Mouse (Mus musculus) c-Kit-positive CD71-negative TER-119-negative erythroid progenitor cells, embryonic 14.5 days (primary cell): ENCODE measurements around the gene Hrh2.

Source experiments
- DNase-seq: peaks from one replicate; pipeline ENCODE4 v3.0.0-alpha.2; 2013; ENCODE audit warnings: low read depth

The Hrh2 gene

DNA sequence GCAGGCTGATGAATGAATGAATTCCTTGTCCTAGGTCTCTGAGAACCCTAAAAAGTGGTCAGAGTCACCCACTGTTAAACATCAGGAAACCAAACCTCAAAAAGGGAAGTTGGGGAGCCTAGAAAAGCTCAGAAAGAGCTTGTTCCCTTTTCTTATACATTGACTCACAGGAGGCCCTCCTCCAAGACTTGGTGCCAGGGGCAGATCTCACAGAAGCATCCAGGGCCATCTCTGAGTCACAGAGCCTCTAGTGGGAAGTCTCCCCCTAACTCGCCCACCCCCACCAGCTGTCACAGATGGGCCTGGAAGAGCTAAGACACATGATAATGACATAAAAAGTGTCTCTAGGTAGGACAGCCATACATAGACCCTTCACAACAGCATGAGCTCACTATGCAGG is 26.4 kb downstream of the Hrh2 start:
- peak; percentile 66 for DNase-seq

- DNase-seq = no peak
These were observed 29.8 kb downstream of the Hrh2 start for GRCm38 (mm10) chr13:54221631-54222179.

GRCm38 (mm10) chr13:54222921-54223769 is 31.2 kb downstream of the Hrh2 start:
- no peak for DNase-seq

DNA sequence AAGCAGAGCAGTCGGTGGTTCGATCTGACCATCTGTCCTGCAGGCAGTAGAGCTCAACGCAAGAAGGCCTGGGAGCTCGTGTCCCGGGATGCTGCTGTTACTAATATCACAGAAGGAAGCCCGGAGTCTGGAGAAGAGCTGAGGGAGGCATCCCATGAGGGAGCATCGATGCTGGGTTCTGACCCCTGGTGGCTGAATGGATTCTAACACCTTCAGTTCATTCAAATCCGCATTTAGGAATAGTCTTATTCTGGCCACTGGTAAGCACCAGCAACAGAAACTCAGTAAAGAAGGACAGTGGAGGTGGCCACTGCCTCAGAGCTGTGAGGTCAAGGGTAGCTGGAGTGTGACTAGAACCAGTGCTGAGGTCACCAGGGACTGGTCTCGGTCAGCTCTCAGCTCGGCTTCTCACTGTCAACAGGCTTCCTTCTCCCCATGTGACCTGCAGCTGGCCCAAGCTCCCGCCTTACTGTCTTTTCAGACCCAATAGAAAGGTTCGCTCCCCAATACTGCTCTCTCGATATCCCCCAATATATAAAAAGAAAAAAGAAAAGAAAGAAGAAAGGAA is 36.1 kb downstream of the Hrh2 start:
- no peak for DNase-seq

DNA sequence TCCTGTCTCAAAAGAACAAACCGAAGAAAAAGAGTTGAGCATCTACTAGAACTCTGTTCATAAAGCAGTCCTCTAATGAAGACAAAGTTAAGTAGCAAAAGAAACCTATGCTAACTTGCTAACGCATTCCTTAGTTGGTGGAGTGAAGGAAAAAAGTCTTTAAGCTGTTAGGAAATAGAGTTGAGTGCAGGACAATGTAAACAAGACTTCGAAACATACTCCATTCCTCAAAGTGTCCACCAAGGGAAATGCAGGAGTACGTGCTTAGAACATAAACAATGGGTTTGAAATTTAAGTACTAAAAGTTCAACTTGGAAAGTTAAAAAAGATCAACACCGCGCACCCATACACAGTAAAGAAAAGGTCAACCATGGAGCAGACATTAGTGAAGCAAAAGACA is 38.2 kb downstream of the Hrh2 start:
- DNase-seq = no peak

DNA sequence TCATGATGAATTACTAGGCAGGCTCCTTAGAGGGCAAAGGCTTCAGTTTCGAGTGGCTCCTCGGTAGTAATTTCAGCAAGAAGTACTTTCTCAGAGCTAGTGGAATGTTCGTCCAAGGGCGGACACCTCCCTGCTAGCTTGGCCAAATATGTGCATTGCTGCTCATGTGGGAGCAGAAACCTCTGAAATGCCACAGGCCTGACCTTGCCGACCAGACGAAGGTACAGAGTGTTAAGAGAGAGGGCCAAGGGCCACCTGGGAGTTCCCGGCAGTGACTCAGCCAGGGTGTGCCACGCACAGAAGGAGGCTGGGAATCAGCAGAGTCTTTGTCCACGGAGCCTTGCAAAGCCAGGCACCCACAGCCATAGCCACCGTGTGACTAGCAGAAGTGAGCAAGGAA is 39.9 kb downstream of the Hrh2 start:
- DNase-seq = no peak

DNA sequence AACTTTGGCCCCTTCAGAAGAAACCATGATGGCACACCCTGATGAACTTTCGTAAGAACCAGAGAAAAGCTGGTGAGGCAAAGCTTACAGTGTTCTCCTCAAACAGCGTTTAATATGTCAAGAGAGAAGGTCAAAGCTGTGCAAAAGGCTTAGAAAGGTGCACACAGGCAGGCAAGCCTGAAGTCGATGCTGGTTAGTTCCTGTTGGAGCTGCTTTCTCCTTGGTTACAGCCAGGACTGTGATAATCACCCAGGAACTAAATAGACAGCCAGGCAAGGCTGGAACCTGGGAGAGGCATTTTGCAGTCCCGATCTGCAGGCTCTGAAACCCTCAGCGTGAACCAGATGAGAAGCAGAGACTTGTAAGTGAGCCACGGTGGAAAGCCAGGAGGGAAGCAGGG is 45.6 kb downstream of the Hrh2 start:
- no peak for DNase-seq

DNA sequence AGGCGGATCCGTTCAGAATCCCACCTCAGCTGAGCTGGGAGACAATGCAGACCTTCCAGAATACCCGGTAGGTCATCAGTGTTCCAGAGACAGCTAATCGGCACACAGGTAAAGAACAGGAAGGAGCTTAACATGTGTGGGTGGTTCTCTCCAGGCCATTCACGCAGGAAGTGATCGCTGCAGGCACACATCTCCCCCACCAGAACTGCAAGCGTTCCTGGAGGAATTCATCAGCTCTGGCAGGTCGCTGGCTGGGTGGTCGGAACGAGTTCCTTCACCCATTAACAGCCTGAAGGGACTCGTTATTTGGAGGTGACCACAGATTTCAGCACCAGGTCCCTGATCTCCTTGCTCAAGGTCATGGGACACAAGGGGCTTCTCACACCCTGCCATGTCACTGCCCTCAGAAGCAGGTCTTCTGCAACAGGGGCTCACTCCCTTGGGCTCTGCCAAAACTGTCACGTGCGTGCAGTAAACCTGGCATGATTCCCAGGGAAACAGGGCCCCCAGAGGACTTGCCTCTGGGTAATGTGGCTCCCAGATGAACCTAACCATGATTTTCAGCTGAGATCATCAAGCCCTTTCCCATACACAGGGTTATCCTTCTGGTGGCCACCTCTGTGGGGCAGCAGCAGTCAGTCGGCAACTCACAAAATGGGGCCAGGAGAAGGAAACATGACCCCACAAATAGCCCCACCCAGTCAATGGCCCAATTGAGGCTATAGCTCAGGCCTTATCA is 46.8 kb downstream of the Hrh2 start:
- no peak for DNase-seq

DNA sequence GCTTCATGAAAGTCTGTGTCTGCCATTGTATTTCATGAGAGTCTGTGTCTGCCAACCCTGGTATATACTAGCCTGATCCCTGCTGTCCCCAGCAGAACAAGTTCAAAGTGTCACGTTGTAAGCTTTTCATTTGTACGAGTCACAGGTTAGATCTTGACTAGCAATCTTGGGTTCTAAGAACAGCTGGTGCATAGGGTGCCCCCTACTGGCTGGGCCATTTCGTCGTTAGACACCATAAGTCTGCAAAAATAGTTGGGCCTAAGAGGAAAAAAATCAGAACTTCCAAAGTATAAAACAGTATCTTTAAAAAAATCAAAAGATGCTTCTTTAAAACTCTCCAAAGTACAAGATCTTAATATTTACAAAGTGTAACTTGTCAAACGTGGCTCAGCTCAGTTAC is 50.5 kb downstream of the Hrh2 start:
- no peak for DNase-seq

- no peak for DNase-seq
These were observed 53.3 kb downstream of the Hrh2 start for GRCm38 (mm10) chr13:54245204-54245603.

GRCm38 (mm10) chr13:54247545-54247944 is 55.6 kb downstream of the Hrh2 start:
- peak; percentile 56 for DNase-seq

DNA sequence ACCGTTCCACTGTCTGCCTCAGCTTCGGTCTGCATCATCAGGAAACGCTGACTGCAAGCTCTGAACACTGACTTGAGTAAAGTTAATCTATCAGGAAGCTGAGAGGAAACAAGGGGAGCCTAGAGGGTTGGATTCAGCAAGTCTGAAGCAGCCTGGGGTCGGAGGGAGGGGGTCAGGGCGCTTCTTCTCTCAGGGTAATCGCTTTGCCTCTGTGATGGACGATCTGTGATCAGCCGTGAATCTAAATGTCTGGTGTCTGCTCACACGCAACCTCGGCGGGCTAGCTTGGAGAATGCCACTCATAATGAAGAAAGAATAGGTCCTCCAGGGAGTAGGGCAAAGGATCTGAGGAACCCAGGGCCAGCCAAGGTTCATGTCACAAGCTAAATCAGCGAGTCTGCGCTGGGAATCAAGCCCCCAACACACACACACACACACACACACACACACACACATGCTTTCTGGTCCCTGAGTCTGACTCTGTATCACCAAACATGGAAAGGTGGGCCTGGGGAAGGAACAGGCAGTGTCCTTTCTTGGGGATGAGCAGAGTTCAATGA is 56.6 kb downstream of the Hrh2 start:
- DNase-seq = no peak

DNA sequence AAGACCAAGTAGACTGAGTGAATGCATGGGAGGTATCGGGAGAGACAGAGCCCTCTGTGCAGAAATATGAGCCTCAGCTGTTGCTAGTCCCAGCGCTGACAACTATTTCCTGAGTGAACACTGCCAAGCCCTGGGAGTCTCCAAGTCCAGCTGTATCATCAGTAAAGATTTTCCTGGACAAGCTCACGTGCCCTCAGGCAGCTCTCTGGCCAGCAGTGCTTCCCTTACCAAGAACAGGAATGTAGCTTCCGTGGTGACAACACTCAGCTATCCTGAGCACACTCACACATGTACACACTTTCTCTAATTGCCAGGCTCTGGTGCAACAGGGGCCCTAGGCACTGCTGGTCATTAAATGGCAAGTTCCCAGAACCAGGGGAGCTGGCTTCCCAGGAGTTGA is 57.1 kb downstream of the Hrh2 start:
- DNase-seq = no peak

GRCm38 (mm10) chr13:54250346-54250745 is 58.4 kb downstream of the Hrh2 start:
- no peak for DNase-seq

GRCm38 (mm10) chr13:54251541-54252225 is 59.8 kb downstream of the Hrh2 start:
- DNase-seq = no peak

DNA sequence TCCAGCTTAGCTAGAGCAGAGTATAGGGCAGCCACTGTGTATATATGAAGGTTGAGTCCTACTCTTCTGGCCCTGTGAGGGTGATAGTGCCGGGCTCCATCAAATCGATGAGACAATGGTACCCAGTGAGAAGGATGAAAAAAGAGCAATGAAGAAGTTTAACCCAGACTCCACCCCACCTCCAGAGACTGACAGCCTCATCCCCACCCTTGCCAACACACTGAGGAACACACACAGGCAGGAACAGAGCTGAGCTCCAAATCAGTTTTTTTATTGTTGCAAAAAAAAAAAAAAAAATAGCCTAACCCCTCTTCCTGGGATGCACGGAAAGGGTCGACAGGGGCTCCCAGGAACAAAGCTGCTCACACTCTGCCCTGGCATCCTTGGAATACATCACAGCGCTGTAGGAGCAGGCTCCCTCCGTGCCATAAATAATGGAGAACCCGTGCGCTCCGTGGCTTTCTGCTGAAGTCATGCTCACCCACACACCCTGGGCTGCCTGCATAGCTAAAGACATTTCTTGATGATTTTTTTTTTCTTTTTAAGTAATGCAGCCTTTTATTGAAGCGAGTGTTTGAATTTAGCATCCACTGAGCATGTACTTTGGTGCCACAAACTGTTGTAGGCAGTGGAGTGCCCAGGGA is 65.8 kb downstream of the Hrh2 start:
- DNase-seq = no peak

GRCm38 (mm10) chr13:54258231-54258743 is 66.4 kb downstream of the Hrh2 start:
- no peak for DNase-seq

GRCm38 (mm10) chr13:54260318-54260717 is 68.4 kb downstream of the Hrh2 start:
- DNase-seq = peak; percentile 9

GRCm38 (mm10) chr13:54262741-54263510 is 71.0 kb downstream of the Hrh2 start:
- DNase-seq = no peak

GRCm38 (mm10) chr13:54263641-54264040 is 71.7 kb downstream of the Hrh2 start:
- no peak for DNase-seq
